ENCODE assay signal across 15 mouse cellular contexts in the genomic region with DNA sequence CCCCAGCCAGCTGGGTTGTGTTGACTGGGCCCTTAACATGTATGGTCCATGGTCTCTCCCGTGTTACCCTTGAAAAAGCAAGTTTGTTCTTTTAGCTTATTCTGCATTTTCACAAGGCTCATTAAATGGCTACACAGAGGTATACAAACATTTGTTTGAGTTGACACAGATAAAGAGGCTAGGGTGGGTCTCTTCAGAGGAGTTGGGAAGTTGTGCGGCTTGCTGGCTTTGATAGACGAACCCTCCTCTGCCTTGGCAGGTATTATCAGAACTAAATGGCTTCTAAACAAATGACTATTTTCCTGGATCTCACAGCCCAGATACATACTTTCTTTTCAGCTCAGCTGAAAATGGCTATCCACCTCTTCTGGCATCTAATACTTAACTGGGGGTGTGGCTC.
"Had no signal": no experiment of that assay in that cellular context is flagged by ENCODE, and none has a peak within 500 bp of the region (broad histone marks: within the 10 kb centered on the region; RNA-seq: fewer than 3 reads in every experiment).

No protein-coding gene starts in this region.

- ATAC-seq: inflammation-experienced regulatory T-cells, adult 6 months; midbrain, embryonic 13.5 days had no signal

- H3K27ac ChIP-seq: kidney, postnatal 0 days; limb, embryonic 12.5 days; lung, embryonic 15.5 days; macrophage; midbrain, embryonic 13.5 days; stomach, embryonic 15.5 days had no signal

- H3K9me3 ChIP-seq: limb, embryonic 12.5 days; lung, embryonic 15.5 days; midbrain, embryonic 13.5 days; stomach, embryonic 15.5 days had no signal

- H3K27me3 ChIP-seq: limb, embryonic 12.5 days; lung, embryonic 15.5 days; midbrain, embryonic 13.5 days; stomach, embryonic 15.5 days had no signal

- DNase-seq: kidney, adult 11 months; kidney, adult 9 months; kidney, postnatal 36 days; lung, postnatal 14 days; right cerebral cortex, adult 18-20 months; right cerebral cortex, postnatal 25 days; thymus, adult 2 months; thymus, postnatal 25 days had no signal

- H3K4me3 ChIP-seq: limb, embryonic 12.5 days; lung, embryonic 15.5 days; midbrain, embryonic 13.5 days; stomach, embryonic 15.5 days had no signal

- H3K4me2 ChIP-seq: limb, embryonic 12.5 days; lung, embryonic 15.5 days; midbrain, embryonic 13.5 days; stomach, embryonic 15.5 days had no signal

- H3K36me3 ChIP-seq: lung, embryonic 15.5 days; stomach, embryonic 15.5 days had no signal

- H3K9ac ChIP-seq: limb, embryonic 12.5 days; lung, embryonic 15.5 days; midbrain, embryonic 13.5 days; stomach, embryonic 15.5 days had no signal
